Mouse (Mus musculus) lung, adult 2 months (tissue): ENCODE data around the gene Csrnp1.

Experiments used
- CTCF ChIP-seq: fragments of 200-500 bp; IDR thresholded peaks from 2 replicates; pipeline ENCODE4 v1.5.1; 2011; ENCODE audit warnings: mild to moderate bottlenecking, low read length, control low read depth; ENCODE audit not compliant: insufficient read depth
- POLR2A ChIP-seq: fragments of 200-500 bp; IDR thresholded peaks from 2 replicates; pipeline ENCODE4 v1.6.1; 2011; ENCODE audit warnings: low read depth, mild to moderate bottlenecking, control low read depth, low read length, borderline replicate concordance; ENCODE audit errors: extremely low read depth

GRCm38 (mm10) chr9:120009226-120009841 lies 24.9 kb upstream of the Csrnp1 start:
- TF ChIP-seq CTCF, result no peak
- TF ChIP-seq POLR2A, result no peak
